ENCODE assay signal across 13 mouse cellular contexts in genomic region chr5:96578705-96579104, GRCm38 (mm10).
"Had no signal": no experiment of that assay in that cellular context is flagged by ENCODE, and none has a peak within 500 bp of the region (broad histone marks: within the 10 kb centered on the region; RNA-seq: fewer than 3 reads in every experiment).

No protein-coding gene starts in this region.

- H3K36me3 ChIP-seq: neural tube, embryonic 12.5 days had no signal

- H3K4me3 ChIP-seq: left cerebral cortex, adult 2 months; myocyte; neural tube, embryonic 12.5 days had no signal

- DNase-seq: kidney, adult 11 months; kidney, adult 9 months; lung, adult 18-20 months; midbrain, embryonic 14.5 days; retina, postnatal 1 day; right cerebral cortex, postnatal 4 days; spleen, adult 18-20 months; thymus, adult 2 months; thymus, postnatal 25 days had no signal

- H3K4me1 ChIP-seq: neural tube, embryonic 12.5 days had no signal

- H3K9me3 ChIP-seq: neural tube, embryonic 12.5 days had no signal

- H3K27ac ChIP-seq: left cerebral cortex, adult 2 months; liver, embryonic 14.5 days; neural tube, embryonic 12.5 days had no signal

- H3K9ac ChIP-seq: liver, embryonic 14.5 days; neural tube, embryonic 12.5 days had no signal

- H3K27me3 ChIP-seq: neural tube, embryonic 12.5 days had no signal

- H3K4me2 ChIP-seq: neural tube, embryonic 12.5 days had no signal
